Mouse (Mus musculus) lung, adult 2 months (tissue): ENCODE measurements around the gene Il4i1.

Experiments used
- CTCF ChIP-seq: fragments of 200-500 bp; IDR thresholded peaks from 2 replicates; pipeline ENCODE4 v1.5.1; 2011; ENCODE audit warnings: mild to moderate bottlenecking, low read length, control low read depth; ENCODE audit not compliant: insufficient read depth
- POLR2A ChIP-seq: fragments of 200-500 bp; IDR thresholded peaks from 2 replicates; pipeline ENCODE4 v1.6.1; 2011; ENCODE audit warnings: low read depth, mild to moderate bottlenecking, control low read depth, low read length, borderline replicate concordance; ENCODE audit errors: extremely low read depth

GRCm38 (mm10) chr7:44820525-44820924 is 4.3 kb downstream of the Il4i1 start:
- TF ChIP-seq CTCF = no peak
- no peak for TF ChIP-seq POLR2A
